Mouse (Mus musculus) hindbrain, postnatal 0 days (tissue): ENCODE results near the gene Cfap65. TPM values are rescaled to one million over a fixed set of nuclear protein-coding genes. Genes with fewer than 3 reads are reported as not detected.

Experiments
- ATAC-seq: fragments of 200-750 bp; cut with Nextera tagmentation; 2 replicates; pipeline ENCODE4 v1.8.0; 2017; ENCODE audit warnings: mild to moderate bottlenecking, moderate TSS enrichment, moderate library complexity
- DNase-seq: peaks from one replicate; pipeline ENCODE4 v3.0.0-alpha.2; 2015; ENCODE audit warnings: low spot score
- H3K27ac ChIP-seq: fragments of 300-500 bp; sonication (generic); 2 replicates; pipeline ENCODE4 v1.5.1; 2014; ENCODE audit warnings: mild to moderate bottlenecking
- H3K27me3 ChIP-seq: fragments of 300-500 bp; sonication (generic); 2 replicates; pipeline ENCODE4 v1.6.1; 2014; ENCODE audit warnings: low read length, mixed read lengths; ENCODE audit not compliant: insufficient read depth
- H3K36me3 ChIP-seq: fragments of 300-500 bp; sonication (generic); 2 replicates; pipeline ENCODE4 v1.6.1; 2014; ENCODE audit warnings: low read length, mixed read lengths; ENCODE audit not compliant: insufficient read depth
- H3K4me1 ChIP-seq: fragments of 300-500 bp; sonication (generic); 2 replicates; pipeline ENCODE4 v1.6.1; 2014; ENCODE audit warnings: antibody characterized with exemption, low read length, mixed read lengths; ENCODE audit not compliant: insufficient read depth
- H3K4me2 ChIP-seq: fragments of 300-500 bp; sonication (generic); 2 replicates; pipeline ENCODE4 v1.6.1; 2014; ENCODE audit warnings: low read depth, mild to moderate bottlenecking, low read length, moderate library complexity, mixed read lengths
- H3K4me3 ChIP-seq: fragments of 300-500 bp; sonication (generic); 2 replicates; pipeline ENCODE4 v1.5.1; 2014; ENCODE audit warnings: low read length
- H3K9ac ChIP-seq: fragments of 300-500 bp; sonication (generic); replicated peaks from 2 replicates; pipeline ENCODE4 v1.6.1; 2014; ENCODE audit warnings: mild to moderate bottlenecking, low read length, moderate library complexity, mixed read lengths
- H3K9me3 ChIP-seq: fragments of 300-500 bp; sonication (generic); 2 replicates; pipeline ENCODE4 v1.6.1; 2016; ENCODE audit warnings: low read length, mixed read lengths
- CTCF ChIP-seq: IDR thresholded peaks from 2 replicates; pipeline ENCODE4 v1.5.1; 2016; ENCODE audit warnings: antibody characterized with exemption, control low read depth, low read depth
- WGBS: fragments of 180-500 bp; shearing (Covaris S2); extraction: QIAGEN DNeasy Blood & Tissue Kit; methylation state at CpG from one replicate; pipeline ENCODE4 v1.1.7; 2014; 5-methylcytosine and 5-hydroxymethylcytosine counted together
- polyA plus RNA-seq: library from polyadenylated mRNA; unstranded; fragments of >200 nt; fragmentation: Nextera tagmentation; extraction: Ambion mirVana; gene quantifications from 2 replicates; pipeline ENCODE4 v1.2.1, GENCODE M21; 2015
- total RNA-seq: library from RNA; depleted of rRNA; stranded (reverse); fragments of >200 nt; gene quantifications from 2 replicates; pipeline ENCODE4 v1.2.3, GENCODE M21; 2014

Gene Cfap65
- total and polyA plus RNA-seq, 2 experiments from 2014 or later, result 1.3 to 4.7 TPM

- H3K9me3 ChIP-seq, result no peaks in the 10 kb centered on the region
- H3K27ac ChIP-seq, result no peak overlapping the region
- H3K9ac ChIP-seq, result 0 out of 2 replicates have a peak overlapping the region, but pooled peaks have one; percentile 9
- WGBS, result under 1% methylated on average over 73 of the region's 84 CpGs
- ATAC-seq, result no peak
- TF ChIP-seq CTCF, result no peak
- peak overlapping the region; percentile 33 for H3K4me3 ChIP-seq
- peaks cover 12% of the 10 kb centered on the region for H3K4me1 ChIP-seq
- no peaks in the 10 kb centered on the region for H3K36me3 ChIP-seq
- peaks cover 77% of the 10 kb centered on the region for H3K27me3 ChIP-seq
- peak overlapping the region; percentile 57 for H3K4me2 ChIP-seq
- peak; percentile 28 for DNase-seq
These were observed 15.4 kb upstream of the Cfap65 start for GRCm38 (mm10) chr1:74950576-74951490.

- no peak for TF ChIP-seq CTCF
- Histone ChIP-seq H3K9me3 (no peaks in the 10 kb centered on the region), H3K4me1 (peaks cover 12% of the 10 kb centered on the region), H3K9ac (no peak overlapping the region), H3K27ac (no peak overlapping the region), H3K4me2 (peak overlapping the region; percentile 57; the same call in 1 of the 2 replicates), H3K4me3 (peak overlapping the region; percentile 33), H3K36me3 (no peaks in the 10 kb centered on the region), H3K27me3 (peaks cover 77% of the 10 kb centered on the region)
- ATAC-seq, result no peak
- DNase-seq, result no peak
- WGBS, result 2% methylated on average over 16 of the region's 16 CpGs
These were observed 14.7 kb upstream of the Cfap65 start for GRCm38 (mm10) chr1:74950066-74950465.

GRCm38 (mm10) chr1:74949666-74950050, 14.3 kb upstream of the Cfap65 start:
- TF ChIP-seq CTCF, result no peak
- no peak overlapping the region for H3K27ac ChIP-seq
- H3K4me2 ChIP-seq, result no peak overlapping the region
- H3K27me3 ChIP-seq, result peaks cover 73% of the 10 kb centered on the region
- H3K4me3 ChIP-seq, result 0 out of 2 replicates have a peak overlapping the region, but pooled peaks have one; percentile 1
- peaks cover 12% of the 10 kb centered on the region for H3K4me1 ChIP-seq
- ATAC-seq (no peak; the same call in 1 of the 2 replicates), DNase-seq (no peak)
- H3K9me3 ChIP-seq, result no peaks in the 10 kb centered on the region
- H3K9ac ChIP-seq, result no peak overlapping the region
- no peaks in the 10 kb centered on the region for H3K36me3 ChIP-seq
- WGBS, result 3% methylated on average over 24 of the region's 24 CpGs

GRCm38 (mm10) chr1:74948784-74949665, 13.6 kb upstream of the Cfap65 start:
- Histone ChIP-seq H3K4me3 (no peak overlapping the region), H3K9me3 (no peaks in the 10 kb centered on the region), H3K4me1 (peaks cover 12% of the 10 kb centered on the region), H3K9ac (no peak overlapping the region), H3K36me3 (no peaks in the 10 kb centered on the region), H3K27ac (no peak overlapping the region), H3K4me2 (peak overlapping the region; percentile 53), H3K27me3 (peaks cover 68% of the 10 kb centered on the region)
- peak; percentile 78 for DNase-seq
- WGBS, result 2% methylated on average over 20 of the region's 20 CpGs
- peak; percentile 76 for ATAC-seq
- TF ChIP-seq CTCF, result peak; percentile 87

GRCm38 (mm10) chr1:74947986-74948670, 12.7 kb upstream of the Cfap65 start:
- no peak for TF ChIP-seq CTCF
- Histone ChIP-seq H3K9me3 (no peaks in the 10 kb centered on the region), H3K27me3 (peaks cover 59% of the 10 kb centered on the region), H3K4me1 (peaks cover 12% of the 10 kb centered on the region), H3K36me3 (no peaks in the 10 kb centered on the region), H3K9ac (peak overlapping the region; percentile 29; the same call in 1 of the 2 replicates), H3K27ac (no peak overlapping the region), H3K4me2 (peak overlapping the region; percentile 53), H3K4me3 (peak overlapping the region; percentile 27)
- WGBS, result 1% methylated on average over 38 of the region's 41 CpGs
- DNase-seq (peak; percentile 5), ATAC-seq (peak; percentile 15; the same call in 1 of the 2 replicates)

- Histone ChIP-seq H3K27me3 (peaks cover 9% of the 10 kb centered on the region; the same call in 1 of the 2 replicates), H3K36me3 (no peaks in the 10 kb centered on the region), H3K9ac (no peak overlapping the region), H3K4me1 (no peaks in the 10 kb centered on the region), H3K4me3 (no peak overlapping the region), H3K9me3 (no peaks in the 10 kb centered on the region), H3K4me2 (no peak overlapping the region), H3K27ac (no peak overlapping the region)
- 64% methylated on average over 12 of the region's 12 CpGs for WGBS
- TF ChIP-seq CTCF, result no peak
- ATAC-seq (no peak), DNase-seq (no peak)
These were observed 6.4 kb upstream of the Cfap65 start for GRCm38 (mm10) chr1:74941651-74942360.
